Mouse (Mus musculus) telencephalon, adult 2 months (tissue): ENCODE measurements around the gene Ppm1e.

ENCODE experiments used
- DNase-seq: peaks from one replicate; pipeline ENCODE4 v3.0.0-alpha.2; 2011; ENCODE audit warnings: low read depth, low spot score

Gene Ppm1e

DNA sequence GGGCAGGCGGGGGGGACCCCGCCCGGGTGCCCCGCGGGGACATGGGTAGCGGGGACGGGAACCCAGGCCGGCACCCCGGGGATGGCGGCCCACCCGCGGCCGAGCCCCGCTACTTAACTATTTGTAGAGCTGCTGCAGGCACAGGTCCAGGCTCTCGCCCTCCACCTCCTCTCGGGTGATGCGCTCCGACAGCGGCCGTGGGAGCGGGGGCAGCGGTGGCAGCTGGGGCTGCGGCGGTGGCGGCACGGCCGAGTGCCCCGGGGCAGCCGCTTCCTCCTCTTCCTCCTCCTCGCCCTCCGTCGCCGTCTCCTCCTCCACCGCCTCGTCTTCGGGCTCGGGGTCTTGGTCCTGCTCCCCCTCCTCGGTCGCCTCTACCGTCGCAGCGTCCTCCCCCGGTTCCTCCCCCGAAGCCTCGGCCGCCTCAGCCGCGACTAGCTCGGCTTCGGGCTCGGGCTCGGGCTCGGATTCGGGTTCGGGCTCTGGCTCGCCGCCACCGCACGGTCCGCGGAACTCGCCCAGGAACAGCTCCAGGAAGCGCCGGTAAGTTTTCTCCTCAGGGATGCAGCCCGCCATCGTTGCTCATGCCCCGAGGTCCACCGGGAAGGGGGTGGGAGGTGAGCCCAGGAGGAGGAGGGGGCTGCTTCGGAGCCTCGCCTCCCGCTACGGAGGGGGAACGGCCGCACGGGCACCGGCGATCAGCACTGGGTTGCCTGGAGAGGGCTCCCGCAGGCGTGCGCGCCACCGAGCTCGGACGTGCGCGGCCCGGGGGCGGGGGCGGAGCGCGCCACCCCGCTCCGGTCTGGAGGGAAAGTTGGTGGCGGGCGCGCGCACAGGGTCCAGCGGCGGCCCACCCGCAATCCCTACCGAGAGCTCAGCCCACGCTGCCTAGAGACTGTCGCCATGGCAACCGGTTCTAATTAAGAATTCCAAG is at the start of gene Ppm1e:
TSS of gene Ppm1e (minus strand) at position 693 of the 931 bp plus-strand sequence.
- peak; percentile 69 for DNase-seq

DNA sequence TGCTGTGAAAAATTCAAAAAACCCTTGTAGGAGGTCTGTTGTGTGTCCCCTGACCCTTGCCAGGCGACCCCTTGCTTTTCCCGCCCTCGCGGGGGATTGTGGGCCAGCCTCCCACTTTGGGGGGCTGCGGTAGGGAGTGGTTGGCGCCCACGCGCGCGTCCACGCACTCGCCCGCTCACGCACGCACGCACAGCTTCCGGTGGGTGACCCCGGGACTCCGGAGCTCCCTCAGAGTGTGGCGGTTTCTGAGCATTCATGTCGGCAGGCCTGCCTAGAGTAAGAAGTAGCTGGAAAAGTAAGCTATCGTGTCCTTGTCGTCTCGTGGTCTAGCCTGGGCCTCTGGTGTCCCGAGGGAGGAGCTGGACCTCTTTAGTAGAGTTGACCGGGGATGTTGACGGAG is 46.1 kb upstream of the Ppm1e start, which contains the start of the genes Rad51c and Tex14:
TSS of gene Rad51c (minus strand) at position 79 of the 400 bp plus-strand sequence.
TSS of gene Tex14 (plus strand) at position 190 of the 400 bp plus-strand sequence.
- no peak for DNase-seq

DNA sequence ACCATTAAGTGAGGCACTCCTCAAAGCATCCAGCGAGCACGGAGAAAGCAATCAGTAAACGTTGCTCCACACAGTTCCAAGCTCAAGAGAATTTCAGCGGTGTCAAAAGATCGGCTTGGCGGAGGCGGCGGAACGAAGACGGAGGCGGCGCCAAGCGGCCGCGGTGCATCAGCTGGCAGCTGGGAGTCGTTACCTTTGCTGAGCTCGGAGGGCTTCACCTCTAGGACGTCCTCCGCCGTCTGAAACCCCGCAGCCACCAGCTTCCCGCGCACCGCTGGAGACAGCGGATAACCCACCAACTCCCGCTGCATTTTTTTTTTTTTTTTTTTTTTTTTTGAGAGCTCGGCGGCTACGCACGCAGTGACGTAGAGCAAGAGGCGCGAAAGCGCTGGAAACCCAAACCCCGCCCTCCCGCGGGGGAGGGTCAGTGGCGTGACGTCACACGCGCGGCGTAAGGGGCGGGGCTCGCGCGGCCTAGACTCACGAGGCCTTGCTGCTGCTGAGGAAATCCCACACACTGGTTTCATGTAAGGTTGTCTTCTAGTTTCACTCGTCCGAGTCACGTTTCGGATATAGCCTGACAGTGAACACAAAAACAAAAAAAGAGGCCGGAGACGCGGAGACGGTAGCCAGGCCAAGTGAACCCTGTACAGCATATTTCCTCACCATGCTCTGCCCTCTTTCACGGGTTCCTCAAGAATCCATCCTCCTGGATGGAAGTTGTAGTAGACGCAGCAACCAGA is 45.5 kb upstream of the Ppm1e start:
- peak; percentile 87 for DNase-seq

DNA sequence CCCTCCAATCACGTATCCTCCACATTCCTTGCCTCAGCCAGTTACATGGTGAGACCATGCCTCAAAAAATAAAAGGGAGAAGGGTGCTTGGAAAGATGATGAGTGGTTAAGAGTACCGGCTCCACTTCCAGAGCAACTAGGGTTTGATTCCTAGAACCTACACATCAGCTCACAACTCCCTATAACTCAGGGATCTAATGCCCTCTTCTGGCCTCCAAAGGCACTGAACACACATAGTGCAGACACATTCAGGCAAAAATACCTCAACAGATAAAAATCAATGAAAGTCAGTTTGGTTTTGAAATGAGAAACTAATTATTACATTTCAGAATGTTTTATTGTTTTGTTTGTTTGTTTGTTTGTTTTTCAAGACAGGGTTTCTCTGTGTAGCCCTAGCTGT is 39.6 kb upstream of the Ppm1e start:
- no peak for DNase-seq

DNA sequence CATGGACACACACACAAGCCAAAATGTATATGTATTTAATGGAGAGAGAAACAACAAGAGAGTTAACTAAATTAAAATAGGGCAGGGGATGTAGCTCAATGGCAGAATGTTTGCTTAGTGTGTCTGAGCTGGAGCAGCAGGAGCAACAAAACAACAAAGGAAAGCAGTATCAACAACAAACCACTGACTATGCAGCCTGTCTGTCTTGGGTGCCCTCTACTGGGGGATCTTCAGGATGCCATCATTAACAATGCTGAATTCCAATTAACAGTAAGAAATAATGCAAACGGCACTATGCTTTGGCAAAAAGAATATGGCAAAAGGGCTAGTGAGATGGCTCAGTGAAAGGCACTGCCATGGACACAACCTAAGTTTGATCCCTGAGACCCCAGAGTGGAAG is 35.0 kb upstream of the Ppm1e start:
- no peak for DNase-seq

DNA sequence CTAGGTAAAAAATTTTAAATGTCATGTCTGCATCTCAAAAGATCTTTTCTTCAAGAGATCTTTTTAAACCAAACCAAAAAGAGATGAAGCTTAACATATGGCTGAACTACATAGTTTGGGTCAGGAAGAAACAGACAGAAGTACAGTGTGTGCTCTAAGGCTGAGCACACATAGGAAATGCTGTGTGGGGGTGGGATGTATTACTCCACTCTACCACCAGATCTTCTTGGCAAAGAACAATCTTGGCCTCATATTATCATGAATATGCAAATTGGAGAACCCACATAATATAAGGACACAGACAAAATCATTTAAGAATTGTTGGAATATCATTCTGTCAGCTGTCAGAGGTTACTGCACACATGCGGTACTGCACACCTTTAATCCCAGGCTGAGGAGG is 26.9 kb upstream of the Ppm1e start:
- DNase-seq: peak; percentile 52

- DNase-seq: no peak
These were observed 25.7 kb upstream of the Ppm1e start for GRCm38 (mm10) chr11:87384551-87384950.

DNA sequence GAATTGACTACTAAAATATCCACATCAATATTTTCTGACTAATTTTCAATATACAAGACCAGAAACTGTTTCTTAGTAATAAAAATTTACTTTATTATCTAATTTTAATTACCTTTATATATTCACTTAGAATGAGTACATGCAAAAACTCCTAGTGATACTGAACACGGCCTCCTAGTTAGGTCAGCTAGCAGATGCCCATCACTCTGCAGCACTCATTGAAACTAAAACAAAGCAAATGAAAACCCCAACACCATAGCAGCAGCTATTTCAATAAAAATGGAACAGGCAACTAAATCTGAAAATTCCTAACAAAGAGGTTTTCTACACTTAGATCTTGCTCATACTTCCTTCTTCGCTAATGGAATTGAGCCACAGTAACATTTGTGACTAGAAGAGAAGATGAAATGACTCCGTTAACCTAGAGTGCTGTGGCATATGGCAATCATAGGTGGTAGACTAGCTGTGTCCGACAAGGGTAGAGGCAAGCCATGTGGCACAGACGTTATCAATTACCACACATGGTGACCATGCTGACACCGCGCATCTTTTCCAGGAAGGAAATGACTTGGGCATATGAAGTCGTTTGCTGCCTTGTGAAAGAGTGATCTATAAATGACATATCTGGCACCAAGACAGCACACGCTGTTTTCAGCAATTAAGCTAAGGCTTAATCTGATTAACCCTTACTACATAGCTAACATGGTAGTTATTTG is 9.2 kb upstream of the Ppm1e start:
- DNase-seq: no peak

GRCm38 (mm10) chr11:87367061-87367460 is 8.2 kb upstream of the Ppm1e start:
- no peak for DNase-seq

DNA sequence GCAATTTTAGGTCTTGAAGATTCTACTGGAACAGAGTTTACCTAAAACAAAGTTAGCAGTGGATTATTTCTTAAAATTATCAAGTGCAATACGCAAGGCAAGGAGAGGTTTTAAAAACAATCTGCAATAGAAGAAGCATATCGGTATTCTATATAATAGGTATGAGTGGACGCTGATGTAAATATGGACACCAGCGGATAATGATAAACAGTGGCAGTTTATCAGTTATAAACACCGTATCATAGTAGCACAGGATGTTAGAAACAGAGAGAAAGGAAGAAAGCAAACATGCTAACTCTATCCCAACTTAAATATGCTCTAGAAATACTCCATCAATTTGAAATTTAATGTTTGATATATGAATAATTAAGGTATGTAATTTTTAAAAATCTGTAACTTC is 6.3 kb upstream of the Ppm1e start:
- DNase-seq: no peak

GRCm38 (mm10) chr11:87359262-87359612 is 414 bp upstream of the Ppm1e start:
- no peak for DNase-seq

DNA sequence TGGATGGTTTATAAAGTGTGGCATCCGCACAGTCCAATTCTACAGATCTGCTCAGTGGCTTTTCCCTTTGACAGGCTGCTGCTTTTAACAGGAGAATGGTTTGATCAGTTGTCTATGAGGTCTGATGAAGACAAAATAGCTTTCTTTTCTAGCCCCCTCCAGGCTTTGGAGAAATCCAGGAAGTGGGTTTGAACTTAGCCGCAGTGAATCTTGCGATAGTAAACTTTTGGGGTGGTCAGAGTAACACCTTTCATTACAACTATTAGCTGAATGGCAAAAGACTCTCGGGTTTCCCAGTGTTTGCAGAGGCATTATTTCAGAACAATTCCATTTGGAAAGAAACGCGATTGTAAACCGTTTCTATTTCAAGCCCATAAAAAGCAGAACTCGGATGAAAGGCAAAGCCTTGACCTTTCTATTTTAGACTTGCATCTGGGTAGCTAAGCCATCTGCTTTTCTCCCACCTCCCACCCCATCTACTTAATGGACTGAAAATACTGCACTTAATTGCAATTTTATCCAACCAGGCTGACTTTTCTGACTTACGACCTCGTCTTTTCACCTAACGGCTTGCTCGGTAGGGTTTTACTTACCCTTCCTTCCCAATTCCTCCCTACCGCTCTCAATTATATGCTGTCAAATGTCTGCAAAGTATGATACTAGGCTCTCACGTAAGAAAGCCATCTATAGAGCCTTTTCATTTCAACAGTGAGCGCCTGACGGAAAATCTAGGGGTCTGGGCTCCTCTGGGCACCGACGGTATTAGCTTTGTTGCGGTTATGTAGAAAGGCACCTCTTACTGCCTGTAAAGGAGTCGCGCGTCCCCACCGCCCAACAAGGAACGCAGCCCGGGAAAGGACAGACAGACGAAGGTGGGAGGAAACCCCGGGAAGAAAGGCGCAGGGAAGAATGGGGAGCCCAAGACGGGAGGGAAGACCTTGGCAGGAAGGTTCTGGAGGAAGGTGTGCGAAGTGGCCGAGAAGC is 1.2 kb downstream of the Ppm1e start:
- DNase-seq: no peak

DNA sequence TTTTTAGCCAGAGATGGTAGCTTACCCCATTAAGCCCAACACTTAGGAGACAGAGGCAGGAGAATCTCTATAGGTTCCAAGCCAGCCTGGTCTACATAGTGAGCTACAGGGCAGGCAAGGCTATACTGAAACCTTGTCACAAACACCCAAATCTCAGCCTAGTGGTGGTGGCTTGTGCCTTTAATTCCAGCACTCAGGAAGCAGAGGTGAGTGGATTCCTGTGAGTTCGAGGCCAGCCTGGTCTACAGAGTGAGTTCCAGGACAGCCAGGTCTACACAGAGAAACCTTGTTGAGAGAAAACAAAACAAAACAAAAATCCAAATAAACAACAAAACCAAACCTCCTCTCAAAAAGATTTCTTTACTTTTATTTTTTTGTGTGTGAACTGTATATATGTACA is 4.0 kb downstream of the Ppm1e start:
- no peak for DNase-seq

DNA sequence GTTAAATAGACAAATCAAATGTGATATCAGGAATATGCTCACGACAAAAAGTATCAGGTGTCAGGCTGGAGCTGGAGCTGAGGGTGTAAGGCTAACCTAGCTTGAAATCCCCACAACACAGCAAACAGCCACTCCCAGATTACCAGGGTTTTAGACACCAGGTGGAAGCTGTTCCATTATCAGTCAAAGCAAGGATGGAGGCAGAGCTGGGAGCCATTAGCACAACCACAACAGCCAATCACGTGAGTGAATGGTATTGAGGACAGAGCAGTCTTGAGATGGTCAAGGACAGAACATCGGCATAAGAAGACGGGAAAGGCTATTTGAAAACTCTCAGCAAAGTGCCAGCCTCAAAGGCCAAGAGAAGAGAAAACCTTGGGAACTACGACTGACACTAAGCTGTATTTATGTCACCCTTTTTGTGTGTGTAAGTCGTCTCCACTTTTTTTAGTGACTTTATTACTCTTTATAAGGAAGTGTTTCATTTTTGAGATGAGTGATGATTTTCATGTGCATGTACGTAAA is 5.1 kb downstream of the Ppm1e start:
- no peak for DNase-seq

DNA sequence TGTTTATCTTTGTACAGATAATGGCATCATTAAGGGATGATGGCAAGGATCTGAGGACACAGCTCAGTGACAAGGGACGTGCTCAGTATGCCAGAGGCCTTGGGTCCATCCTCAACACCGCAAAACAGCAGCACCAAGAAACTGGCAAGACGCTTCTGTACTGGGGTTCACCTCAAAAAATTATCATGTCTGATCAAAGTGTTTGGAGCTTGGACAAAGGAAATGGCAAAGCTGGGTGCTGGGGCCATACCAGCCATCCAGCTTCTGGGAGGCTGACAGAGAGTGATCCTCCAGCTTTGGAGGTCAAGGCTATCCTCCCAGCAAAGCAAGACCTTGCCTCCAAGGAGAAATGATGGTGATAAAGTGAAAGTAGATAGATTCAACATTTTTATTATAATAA is 32.4 kb downstream of the Ppm1e start:
- DNase-seq: no peak

- DNase-seq: no peak
These were observed 36.3 kb downstream of the Ppm1e start for GRCm38 (mm10) chr11:87322558-87322957.

- no peak for DNase-seq
These were observed 38.8 kb downstream of the Ppm1e start for GRCm38 (mm10) chr11:87320007-87320406.

DNA sequence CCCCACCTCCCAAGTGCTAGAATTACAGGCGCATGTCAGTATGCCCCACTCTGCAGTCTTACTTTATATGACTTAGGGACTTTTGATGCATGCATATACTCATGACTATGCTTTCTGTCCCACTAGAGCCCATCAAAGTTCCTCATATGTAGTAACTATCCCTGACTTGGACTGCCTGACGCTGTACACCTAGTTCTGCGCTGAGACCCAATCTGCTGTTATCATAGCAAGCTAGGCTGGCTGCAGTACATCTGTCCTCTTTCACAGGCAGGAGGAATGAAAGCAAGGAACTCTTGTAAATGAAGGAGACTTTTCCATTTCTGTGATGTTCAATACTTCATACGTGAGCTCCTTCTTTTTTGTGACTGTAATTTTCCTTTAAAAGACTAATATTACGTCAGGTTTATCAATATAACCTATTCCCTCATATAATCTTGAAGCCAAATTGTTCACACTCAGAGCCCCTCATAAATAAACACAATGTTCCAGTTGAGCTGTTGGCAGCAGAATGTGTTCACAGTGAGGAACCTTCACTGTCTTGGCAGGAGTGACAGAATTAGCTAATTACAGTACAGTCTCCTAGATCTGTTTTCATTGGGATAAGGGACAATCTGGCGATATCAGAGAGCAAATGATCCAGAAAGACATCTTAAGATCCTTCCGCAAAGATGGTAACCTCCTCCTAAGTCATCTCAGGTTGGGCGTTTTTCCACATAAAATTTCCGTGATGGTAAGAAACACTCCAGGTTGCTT is 39.7 kb downstream of the Ppm1e start:
- no peak for DNase-seq

DNA sequence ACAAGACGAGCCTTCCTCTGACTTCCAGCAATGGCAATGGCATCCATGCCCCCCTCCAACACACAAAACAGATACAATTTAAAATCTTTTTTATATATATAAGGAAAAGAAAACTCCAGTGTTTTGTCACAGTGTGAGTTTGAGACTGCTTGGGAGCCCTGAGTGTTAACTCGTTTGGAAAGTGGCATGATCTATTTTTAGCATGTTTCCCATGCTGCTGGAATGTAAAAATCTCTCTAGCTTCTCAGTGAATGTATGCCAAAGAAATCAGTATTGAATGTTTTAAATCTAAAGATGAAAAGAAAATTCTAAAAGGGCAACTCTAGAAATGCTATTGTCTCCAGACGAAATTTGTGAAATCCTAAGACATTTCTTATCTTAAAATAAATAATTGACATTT is 45.3 kb downstream of the Ppm1e start:
- DNase-seq: no peak

DNA sequence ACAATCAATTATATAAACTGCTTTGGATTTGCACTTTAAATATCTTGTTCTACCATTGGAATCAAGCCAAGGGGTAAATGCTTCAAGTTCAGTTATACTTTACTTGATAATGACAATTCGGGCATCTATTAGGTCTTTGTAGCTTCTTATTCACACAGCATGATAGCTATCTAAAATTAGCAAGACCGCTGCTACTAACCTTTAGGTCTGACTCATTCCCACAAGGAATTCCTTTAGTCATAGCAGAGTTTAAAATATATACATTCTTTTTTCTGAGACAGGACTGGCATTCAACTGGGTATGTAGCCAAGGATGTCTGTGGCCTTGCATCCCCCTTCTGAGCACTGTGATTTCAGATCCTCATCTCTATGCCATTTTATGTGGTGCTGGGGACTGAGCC is 48.5 kb downstream of the Ppm1e start:
- no peak for DNase-seq
